In the genomic region with DNA sequence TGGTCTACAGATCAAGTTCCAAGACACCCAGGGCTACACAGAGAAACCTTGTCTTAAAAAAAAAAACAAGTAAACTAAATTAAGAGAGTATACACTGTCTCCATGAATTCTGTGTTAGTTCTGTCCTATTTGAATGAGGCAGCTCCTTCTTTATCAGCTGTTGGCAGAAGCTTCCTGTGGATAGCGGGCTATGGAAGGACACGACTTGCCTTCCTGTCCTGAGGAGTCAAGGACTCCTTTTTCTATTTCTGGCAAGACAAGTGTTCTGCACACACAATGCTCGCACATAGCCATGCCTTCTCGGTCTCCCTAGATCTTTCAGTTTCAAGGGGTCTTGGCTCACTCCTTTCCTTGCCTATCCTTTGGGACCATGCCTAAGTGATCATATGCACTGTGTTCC, we compare ENCODE assay signal across 20 mouse cellular contexts. TPM values are rescaled to one million over a fixed set of nuclear protein-coding genes. Genes with fewer than 3 reads are reported as not detected.
A peak's percentile ranks its signal among the peaks of the same experiment; 100 is the strongest.
DNase-seq lines count a peak whose midpoint lies in the region; ATAC-seq lines count a peak whose summit lies in the region.
"Had no signal": no experiment of that assay in that cellular context is flagged by ENCODE, and none has a peak within 500 bp of the region (broad histone marks: within the 10 kb centered on the region; RNA-seq: fewer than 3 reads in every experiment).

No protein-coding gene starts in this region.

- H3K4me1 ChIP-seq in heart, embryonic 13.5 days = peaks cover 7% of the 10 kb centered on the region; the same call in 1 of the 2 replicates
- H3K4me1 ChIP-seq in liver, embryonic 13.5 days (replicated peaks) = peaks cover 17% of the 10 kb centered on the region
- H3K4me1 ChIP-seq in liver, embryonic 11.5 days (replicated peaks; ENCODE audit: control insufficient read depth, insufficient read depth, low read length) = peaks cover 10% of the 10 kb centered on the region
- H3K4me1 ChIP-seq: forebrain, embryonic 13.5 days; hindbrain, embryonic 12.5 days; limb, embryonic 13.5 days; neural tube, embryonic 15.5 days had no signal

- no peak for ATAC-seq in heart, embryonic 13.5 days (ENCODE audit: extremely low read depth, insufficient number of reproducible peaks, low FRiP score, low TSS enrichment)
- ATAC-seq in liver, embryonic 13.5 days (ENCODE audit: low read depth) = no peak; the same call in 1 of the 2 replicates
- no peak for ATAC-seq in liver, embryonic 11.5 days (replicated peaks; ENCODE audit: low FRiP score)
- ATAC-seq in common myeloid progenitor, adult 5-6 weeks (replicated peaks; ENCODE audit: low read depth, poor library complexity, severe bottlenecking) = peak; percentile 50
- ATAC-seq in activated CD4-positive, CD25-positive, alpha-beta regulatory T cell, adult 4 months = no peak
- ATAC-seq: forebrain, embryonic 13.5 days had no signal

- no peaks in the 10 kb centered on the region for H3K36me3 ChIP-seq in heart, embryonic 13.5 days
- no peaks in the 10 kb centered on the region for H3K36me3 ChIP-seq in liver, embryonic 13.5 days
- no peaks in the 10 kb centered on the region for H3K36me3 ChIP-seq in liver, embryonic 11.5 days (ENCODE audit: control insufficient read depth, insufficient read depth, low read length)
- H3K36me3 ChIP-seq: hindbrain, embryonic 12.5 days; limb, embryonic 13.5 days; neural tube, embryonic 15.5 days had no signal

- no peak overlapping the region for H3K4me3 ChIP-seq in heart, embryonic 13.5 days
- no peak overlapping the region for H3K4me3 ChIP-seq in liver, embryonic 13.5 days (replicated peaks)
- no peak overlapping the region for H3K4me3 ChIP-seq in liver, embryonic 11.5 days (ENCODE audit: low read depth, low read length)
- H3K4me3 ChIP-seq: forebrain, embryonic 13.5 days; hindbrain, embryonic 12.5 days; limb, embryonic 13.5 days; myocyte; neural tube, embryonic 15.5 days had no signal

- H3K9me3 ChIP-seq in heart, embryonic 13.5 days = 0 out of 2 replicates have a peak, but pooled peaks cover 6% of the 10 kb centered on the region
- no peaks in the 10 kb centered on the region for H3K9me3 ChIP-seq in liver, embryonic 13.5 days (replicated peaks)
- H3K9me3 ChIP-seq in liver, embryonic 11.5 days (ENCODE audit: control insufficient read depth, low read length) = no peaks in the 10 kb centered on the region; the same call in 1 of the 2 replicates
- H3K9me3 ChIP-seq: hindbrain, embryonic 12.5 days; neural tube, embryonic 15.5 days had no signal

- H3K4me2 ChIP-seq in heart, embryonic 13.5 days = no peak overlapping the region
- H3K4me2 ChIP-seq in liver, embryonic 13.5 days = no peak overlapping the region
- H3K4me2 ChIP-seq in liver, embryonic 11.5 days = no peak overlapping the region
- H3K4me2 ChIP-seq: forebrain, embryonic 13.5 days; hindbrain, embryonic 12.5 days; limb, embryonic 13.5 days; neural tube, embryonic 15.5 days had no signal

- no peaks in the 10 kb centered on the region for H3K27me3 ChIP-seq in heart, embryonic 13.5 days (replicated peaks)
- H3K27me3 ChIP-seq in liver, embryonic 13.5 days = no peaks in the 10 kb centered on the region
- H3K27me3 ChIP-seq in liver, embryonic 11.5 days (replicated peaks; ENCODE audit: control insufficient read depth, insufficient read depth, low read length) = no peaks in the 10 kb centered on the region
- H3K27me3 ChIP-seq: forebrain, embryonic 13.5 days; hindbrain, embryonic 12.5 days; limb, embryonic 13.5 days; neural tube, embryonic 15.5 days had no signal

- DNase-seq in heart, adult 8-10 months (ENCODE audit: low spot score) = no peak
- DNase-seq in liver, embryonic 13.5 days = no peak
- DNase-seq in liver, embryonic 11.5 days (ENCODE audit: low spot score) = no peak
- peak; percentile 28 for DNase-seq in lung, postnatal 10 days
- DNase-seq: adrenal gland, adult 8-10 months; cerebellum, adult 11 months; cerebellum, postnatal 14 days; midbrain, embryonic 14.5 days; right cerebral cortex, postnatal 25 days had no signal

- WGBS in heart, embryonic 13.5 days = 44% methylated on average over 4 of the region's 4 CpGs
- 23% methylated on average over 4 of the region's 4 CpGs for WGBS in liver, embryonic 13.5 days (ENCODE audit: insufficient replicate concordance)
- 37% methylated on average over 4 of the region's 4 CpGs for WGBS in liver, embryonic 11.5 days

- H3K27ac ChIP-seq in heart, embryonic 13.5 days (replicated peaks) = 0 out of 2 replicates have a peak overlapping the region, but pooled peaks have one; percentile 9
- H3K27ac ChIP-seq in liver, embryonic 13.5 days = peak overlapping the region; percentile 53; the same call in 1 of the 2 replicates
- no peak overlapping the region for H3K27ac ChIP-seq in liver, embryonic 11.5 days (ENCODE audit: low read depth, low read length)
- H3K27ac ChIP-seq: forebrain, embryonic 13.5 days; hindbrain, embryonic 12.5 days; limb, embryonic 13.5 days; neural tube, embryonic 15.5 days had no signal

- no peak overlapping the region for H3K9ac ChIP-seq in heart, embryonic 13.5 days
- no peak overlapping the region for H3K9ac ChIP-seq in liver, embryonic 13.5 days
- no peak overlapping the region for H3K9ac ChIP-seq in liver, embryonic 11.5 days (ENCODE audit: low read depth, low read length)
- H3K9ac ChIP-seq: forebrain, embryonic 13.5 days; hindbrain, embryonic 12.5 days; limb, embryonic 13.5 days; neural tube, embryonic 15.5 days had no signal

RNA-seq across cellular contexts. Expression of a gene that starts 20.1 kb away (rescaled TPM):
- polyA plus RNA-seq in heart, embryonic 13.5 days (2015; fragmentation: Nextera tagmentation; extraction: Ambion mirVana) = not detected in 2 replicates
- not detected for total RNA-seq in heart, adult 8-10 months (2022)
- polyA plus RNA-seq in liver, embryonic 13.5 days (2015; fragmentation: Nextera tagmentation; extraction: Ambion mirVana) = 0.06 and 0.10 TPM in 2 replicates
- polyA plus RNA-seq in liver, embryonic 11.5 days (2014; fragmentation: Nextera tagmentation; extraction: Ambion mirVana) = 0.29 TPM in 1 of 2 replicates, not detected in the other
- total RNA-seq in common myeloid progenitor, adult 5-6 weeks (2017) = not detected in 2 replicates
- not detected for polyA plus RNA-seq in activated CD4-positive, CD25-positive, alpha-beta regulatory T cell, adult 4 months (2017; shearing (Covaris generic))
- total RNA-seq: adrenal gland, adult 8-10 months; layer of hippocampus, postnatal 10 days had no signal
- polyA plus RNA-seq: brain, embryonic 14.5 days; forebrain, embryonic 13.5 days; hindbrain, embryonic 12.5 days; limb, embryonic 13.5 days; midbrain, embryonic 14.5 days; myocyte; neural tube, embryonic 15.5 days; stomach, embryonic 16.5 days had no signal

RNA-seq across cellular contexts. Expression of a gene that starts 47.1 kb away (rescaled TPM):
- 2.5 and 3.5 TPM in 2 replicates for polyA plus RNA-seq in heart, embryonic 13.5 days (2015; fragmentation: Nextera tagmentation; extraction: Ambion mirVana)
- total RNA-seq in heart, adult 8-10 months (2022) = 1 to 10 TPM; 2.6 to 4.0 (median 3.1) TPM
- polyA plus RNA-seq in liver, embryonic 13.5 days (2015; fragmentation: Nextera tagmentation; extraction: Ambion mirVana) = 19.5 and 21.6 TPM in 2 replicates
- polyA plus RNA-seq in liver, embryonic 11.5 days (2014; fragmentation: Nextera tagmentation; extraction: Ambion mirVana) = 21.5 and 22.5 TPM in 2 replicates
- 0.37 TPM in 1 of 2 replicates, not detected in the other for total RNA-seq in common myeloid progenitor, adult 5-6 weeks (2017)
- not detected for polyA plus RNA-seq in activated CD4-positive, CD25-positive, alpha-beta regulatory T cell, adult 4 months (2017; shearing (Covaris generic))

RNA-seq across cellular contexts. Expression of a gene that starts 49.5 kb away (rescaled TPM):
- polyA plus RNA-seq in heart, embryonic 13.5 days (2015; fragmentation: Nextera tagmentation; extraction: Ambion mirVana) = 0.05 TPM in 1 of 2 replicates, not detected in the other
- 10 to 100 TPM in 1 of 4 experiments, 1 to 10 TPM in 1, under 1 TPM in 2; 0.25 to 79.7 (median 1.2) TPM for total RNA-seq in heart, adult 8-10 months (2022)
- polyA plus RNA-seq in liver, embryonic 13.5 days (2015; fragmentation: Nextera tagmentation; extraction: Ambion mirVana) = 1.1 TPM in 2 replicates
- 1.0 and 2.1 TPM in 2 replicates for polyA plus RNA-seq in liver, embryonic 11.5 days (2014; fragmentation: Nextera tagmentation; extraction: Ambion mirVana)
- total RNA-seq in common myeloid progenitor, adult 5-6 weeks (2017) = not detected in 2 replicates
- polyA plus RNA-seq in activated CD4-positive, CD25-positive, alpha-beta regulatory T cell, adult 4 months (2017; shearing (Covaris generic)) = under 1 TPM in 1 of 2 experiments, not detected in 1; 0.51 TPM
- total RNA-seq: layer of hippocampus, postnatal 10 days had no signal
- polyA plus RNA-seq: hindbrain, embryonic 12.5 days; midbrain, embryonic 14.5 days; myocyte; neural tube, embryonic 15.5 days had no signal
